Mouse (Mus musculus) mouse embryonic stem cell (cell line): ENCODE data around the gene Ccm2l.

Source experiments
- in situ Hi-C, 2 experiments: fragments of 300-500 bp; cut with MboI; formaldehyde crosslinking; loops; 1 replicate in 1 of 2; 3 replicates in 1 of 2; pipeline ENCODE4 v1.14.3; 2019 to 2020; ENCODE audit warnings: low sequenced_read_pairs in 2 of 2, low pct_unique_long_range_greater_than_20kb in 1 of 2, mixed read lengths in 1 of 2; ENCODE audit not compliant: unreplicated experiment in 1 of 2

The Ccm2l gene

GRCm38 (mm10) chr2:153083275-153083674, 17.5 kb downstream of the Ccm2l start:
- in situ Hi-C loops, result no loop called here

GRCm38 (mm10) chr2:153083824-153084223, 18.1 kb downstream of the Ccm2l start:
- in situ Hi-C loops, result no loop called here

- in situ Hi-C loops, result no loop called here
Observed at GRCm38 (mm10) chr2:153084261-153084976, 18.7 kb downstream of the Ccm2l start.

DNA sequence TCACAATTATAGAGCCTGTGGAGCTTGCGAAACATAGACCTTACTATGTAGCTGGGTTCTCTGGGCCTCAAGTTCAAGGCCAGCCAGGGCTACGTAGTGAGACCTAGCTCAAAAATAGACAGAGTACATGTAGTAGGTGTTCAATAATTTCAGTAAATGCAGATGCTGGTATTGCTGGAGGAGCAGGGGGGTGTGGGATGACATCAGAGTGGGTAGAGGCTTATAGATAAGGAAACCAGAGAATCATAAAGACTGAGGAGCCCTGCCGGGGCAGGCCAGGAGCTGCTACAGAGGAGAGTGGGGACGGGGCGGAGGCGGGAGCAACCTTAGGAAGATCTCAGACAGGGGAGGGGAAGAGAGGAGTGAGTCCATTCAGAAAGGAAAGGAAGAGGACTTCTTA, 19.8 kb downstream of the Ccm2l start:
- in situ Hi-C loops, result no loop called here

- in situ Hi-C loops, result no loop called here
Observed at GRCm38 (mm10) chr2:153086166-153086565, 20.4 kb downstream of the Ccm2l start.

DNA sequence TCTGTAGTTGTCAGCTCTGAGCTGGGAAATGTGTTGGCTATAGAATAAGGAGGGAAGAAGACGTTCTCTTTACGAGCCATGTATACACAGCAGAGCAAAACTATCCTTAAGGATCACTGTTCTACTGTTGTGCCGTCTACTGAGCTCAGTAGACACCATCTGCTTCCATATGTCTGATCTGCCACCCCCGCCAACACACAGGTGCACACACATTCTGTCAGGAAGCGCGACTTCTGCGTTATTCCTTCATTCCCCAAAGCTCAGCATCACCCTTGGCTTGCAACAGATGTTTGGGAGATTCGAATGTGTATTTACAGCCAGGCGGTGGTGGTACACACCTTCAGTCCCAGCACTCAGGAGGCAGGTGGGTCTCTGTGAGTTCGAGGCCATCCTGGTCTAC, 21.3 kb downstream of the Ccm2l start:
- in situ Hi-C loops, result no loop called here

- in situ Hi-C loops, result no loop called here
Observed at GRCm38 (mm10) chr2:153089316-153089715, 23.6 kb downstream of the Ccm2l start.

DNA sequence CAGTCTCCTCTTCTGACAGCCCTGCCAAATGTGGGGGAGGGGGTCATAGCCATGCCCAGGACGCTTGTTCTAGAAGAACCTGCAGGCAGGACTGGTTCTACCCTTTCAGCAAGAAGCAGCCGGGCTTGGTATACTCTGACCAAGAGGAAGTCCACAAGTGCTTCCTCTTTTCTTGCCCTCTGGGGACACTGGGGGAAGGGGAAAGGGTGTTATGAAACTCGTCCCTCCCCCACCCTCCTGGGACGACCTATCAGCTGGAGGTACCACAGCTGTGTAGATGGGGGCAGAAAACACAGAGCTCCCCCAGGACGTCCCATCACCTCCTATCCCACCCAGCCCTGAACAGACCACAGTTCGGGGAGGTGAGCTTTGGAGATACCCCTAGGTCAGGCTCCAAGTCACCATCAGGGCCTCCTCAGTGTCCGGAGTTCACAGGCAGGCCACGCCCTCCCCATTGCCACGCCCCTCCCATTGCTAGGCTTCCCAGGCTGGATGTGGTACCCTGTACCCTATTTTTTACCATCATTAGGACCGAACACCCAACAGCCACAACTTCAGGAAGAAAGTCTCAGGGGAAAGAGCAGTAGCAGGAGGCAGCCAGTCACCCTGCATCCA, 24.9 kb downstream of the Ccm2l start:
- in situ Hi-C loops, result no loop called here

- in situ Hi-C loops, result no loop called here
Observed at GRCm38 (mm10) chr2:153107046-153107766, 41.5 kb downstream of the Ccm2l start.

DNA sequence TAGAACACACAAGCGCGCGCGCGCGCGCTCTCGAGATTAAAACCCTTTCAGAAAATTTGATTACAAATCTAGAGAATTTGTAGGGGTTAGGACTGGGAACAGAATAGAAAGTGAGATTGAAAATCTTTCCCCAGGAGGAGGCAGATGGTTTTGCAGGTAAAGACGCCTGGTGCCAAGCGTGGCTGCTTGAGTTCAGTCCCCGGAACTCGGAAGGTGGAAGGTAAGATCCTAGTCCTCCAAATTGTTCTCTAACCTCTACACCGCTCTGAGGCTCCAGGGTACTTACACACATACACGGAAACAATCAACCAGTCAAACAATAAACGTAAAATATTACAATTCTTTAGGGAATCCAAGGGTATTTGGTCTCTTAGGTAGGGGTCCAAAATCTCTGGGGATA, 42.0 kb downstream of the Ccm2l start:
- in situ Hi-C loops, result no loop called here

DNA sequence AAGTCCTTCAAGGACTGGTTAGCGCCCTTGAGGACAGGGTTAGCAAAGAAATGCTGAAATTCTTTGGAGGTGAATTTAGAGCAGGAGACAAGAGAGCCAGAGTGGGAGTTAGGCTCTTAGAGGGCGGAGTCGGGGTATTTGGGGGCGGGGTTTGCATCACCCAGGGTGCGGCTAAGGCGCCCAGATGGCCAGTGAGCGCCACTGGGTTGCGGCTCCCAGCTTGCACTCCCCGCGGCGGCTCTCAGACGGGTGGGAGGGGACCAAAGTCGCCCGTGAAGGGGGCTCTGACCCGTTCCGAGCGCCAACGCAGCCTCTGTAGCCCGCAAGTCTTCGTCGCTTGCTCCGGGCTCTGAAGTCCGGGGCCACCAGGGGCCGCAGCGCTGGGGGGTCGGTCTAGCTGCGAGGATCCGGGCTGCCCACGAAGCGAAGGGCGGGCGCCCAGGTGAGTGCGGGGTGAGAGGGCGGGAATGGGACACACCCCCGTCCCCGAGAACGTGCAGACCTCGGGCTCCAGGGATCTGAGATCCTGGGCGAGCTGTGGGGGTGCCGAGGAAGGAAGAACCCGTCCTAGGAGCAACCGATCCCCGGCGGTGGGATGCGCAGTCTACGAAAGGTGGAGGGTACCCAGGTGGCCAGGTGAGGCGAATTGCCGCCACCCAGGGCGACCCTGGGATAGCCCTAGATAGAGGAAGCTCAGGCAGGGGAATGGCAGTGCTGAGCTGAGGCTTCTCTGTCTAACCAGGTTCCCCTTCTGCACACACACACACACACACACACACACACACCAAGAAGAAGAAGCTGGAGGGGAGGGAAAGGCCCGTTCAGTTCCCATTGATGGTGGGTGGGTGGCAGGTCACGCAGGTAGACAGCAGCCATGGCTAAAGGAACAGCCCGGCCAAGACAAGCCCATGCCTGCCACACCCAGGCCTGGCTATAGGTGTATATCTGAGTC, 42.8 kb downstream of the Ccm2l start, which contains the start of gene Hck:
TSS of gene Hck (plus strand) at position 156 of the 952 bp plus-strand sequence.
- in situ Hi-C loops, result no loop called here

DNA sequence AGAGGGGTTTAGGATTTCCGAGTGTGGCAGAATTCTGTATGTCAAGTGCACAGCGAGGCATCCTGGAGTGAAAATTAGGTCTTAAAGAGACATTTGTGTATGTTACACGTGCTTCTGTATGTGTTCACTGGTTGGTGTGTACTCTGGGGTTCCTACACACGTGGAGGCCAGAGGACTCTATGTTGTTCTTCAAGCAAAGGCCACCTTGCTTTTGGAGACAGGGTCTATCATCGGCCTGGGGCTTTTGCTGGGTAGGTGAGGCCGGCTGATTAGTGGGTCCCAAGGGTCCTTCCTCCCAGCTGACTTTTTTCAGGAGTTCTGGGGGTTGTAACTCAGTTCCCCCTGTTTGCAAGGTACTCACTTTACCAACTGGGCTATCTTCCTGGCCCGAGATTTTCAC, 43.8 kb downstream of the Ccm2l start:
- in situ Hi-C loops, result no loop called here

- in situ Hi-C loops, result no loop called here
Observed at GRCm38 (mm10) chr2:153111298-153111697, 45.5 kb downstream of the Ccm2l start.

GRCm38 (mm10) chr2:153115679-153116081, 49.9 kb downstream of the Ccm2l start:
- in situ Hi-C loops, result no loop called here

- in situ Hi-C loops, result no loop called here
Observed at GRCm38 (mm10) chr2:153117051-153117486, 51.3 kb downstream of the Ccm2l start.

- in situ Hi-C loops, result no loop called here
Observed at GRCm38 (mm10) chr2:153119488-153119887, 53.7 kb downstream of the Ccm2l start.

- in situ Hi-C loops, result no loop called here
Observed at GRCm38 (mm10) chr2:153120126-153120525, 54.4 kb downstream of the Ccm2l start.

DNA sequence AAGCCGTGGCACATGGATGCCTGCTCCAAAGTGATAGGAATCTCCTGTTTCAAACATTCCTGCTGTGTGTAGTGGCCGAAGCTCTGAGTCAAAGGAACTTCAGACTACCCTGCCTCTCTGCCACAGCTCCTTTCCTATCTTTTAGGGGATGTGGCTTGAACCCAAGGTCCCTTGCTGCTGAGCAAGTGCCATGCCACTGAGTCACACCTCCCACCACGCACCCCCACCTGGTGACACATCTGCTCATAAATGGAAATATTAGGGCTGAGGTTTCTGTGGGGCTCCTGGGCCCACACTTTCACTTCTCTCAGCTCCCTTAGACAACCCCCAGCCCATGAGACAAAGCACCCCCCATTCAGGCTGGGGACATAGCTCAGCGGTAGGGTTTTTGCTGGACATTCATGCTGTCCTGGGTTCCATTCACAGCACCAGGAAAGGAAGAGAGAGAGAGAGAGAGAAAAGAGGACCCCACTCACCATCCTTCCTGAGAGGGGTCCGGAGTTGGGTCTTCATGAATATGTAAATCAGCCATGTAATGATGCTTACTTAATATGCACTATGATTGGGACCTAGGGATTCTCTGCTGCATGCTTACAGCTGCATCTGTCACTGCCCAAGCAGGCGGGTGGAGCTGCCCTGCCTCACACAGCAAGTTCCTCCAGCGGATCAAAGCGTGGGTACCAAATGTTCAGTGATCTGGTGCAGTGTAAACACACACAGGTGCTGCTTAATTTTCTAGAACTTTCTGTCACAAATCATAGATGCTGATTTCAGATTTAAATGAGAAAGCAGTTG, 56.3 kb downstream of the Ccm2l start:
- in situ Hi-C loops, result no loop called here
